Mouse (Mus musculus): ENCODE data around the gene Olfr1307. TPM values are rescaled to one million over a fixed set of nuclear protein-coding genes. Genes with fewer than 3 reads are reported as not detected.

Gene Olfr1307
- polyA plus RNA-seq (2014; fragmentation: Illumina TruSeq; extraction: RNeasy Lipid Tissue Mini Kit (QIAGEN cat#74804); ENCODE audit: low read depth, low replicate concordance) = not detected

DNA sequence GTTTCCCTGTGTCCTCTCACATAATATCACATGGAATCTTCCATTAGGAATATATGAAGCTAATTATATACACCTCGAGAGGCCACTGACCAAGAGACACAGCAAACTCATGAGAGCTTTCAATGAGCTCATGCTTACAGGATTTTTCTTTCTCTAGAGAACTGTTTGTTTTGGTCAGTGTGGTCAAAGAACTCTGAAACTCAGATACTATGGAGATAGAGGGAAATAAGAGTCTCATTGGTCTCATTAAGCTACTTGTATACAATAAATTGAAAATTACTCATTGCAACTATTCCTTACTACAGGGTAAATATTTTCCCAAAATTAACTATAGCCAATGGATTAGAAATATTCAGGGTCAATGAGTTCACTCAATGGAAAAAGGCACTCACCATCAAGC lies at the start of gene Olfr1307:
Gene Olfr1307, minus strand, starts transcription at position 101 of the 400 bp plus-strand sequence.

DNA sequence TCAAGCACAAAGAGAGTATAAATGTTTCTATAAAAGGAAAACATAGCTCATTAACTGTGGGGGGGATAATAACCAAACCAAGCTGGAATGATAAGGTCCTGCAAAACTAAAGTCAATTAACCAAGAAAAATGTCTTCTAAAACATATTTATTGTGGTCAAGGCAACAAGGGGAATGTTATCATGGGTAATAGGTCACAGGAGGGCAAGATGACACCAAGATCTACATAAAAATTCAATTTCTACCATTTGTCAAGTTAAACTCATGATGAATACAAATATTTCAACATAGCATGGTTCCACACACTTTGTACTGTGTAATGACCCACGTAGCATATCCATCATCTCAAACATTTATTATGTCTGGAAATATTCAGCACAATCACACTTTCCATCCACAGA lies 40.9 kb upstream of the Olfr1307 start, which contains the start of gene Olfr1309:
Gene Olfr1309, minus strand, starts transcription at position 101 of the 400 bp plus-strand sequence.

DNA sequence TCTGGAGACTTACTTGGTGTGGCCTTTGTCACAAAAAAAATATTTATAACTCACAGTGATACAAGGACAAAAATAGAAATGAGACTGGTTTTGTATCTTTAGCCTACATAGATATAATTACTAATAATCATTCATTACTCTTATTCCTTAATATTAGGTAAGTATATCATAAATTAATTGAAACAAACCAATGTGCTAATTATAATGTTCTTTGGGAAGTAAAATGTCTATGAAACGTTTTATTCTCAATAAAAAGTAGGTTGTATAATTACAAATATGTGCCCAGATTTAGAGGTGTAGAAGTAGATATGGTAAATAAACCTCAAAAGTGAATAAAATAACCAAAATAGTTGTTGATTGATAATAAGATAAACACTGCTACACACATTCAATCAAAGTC lies 15.6 kb upstream of the Olfr1307 start, which contains the start of gene Olfr1308:
Gene Olfr1308, minus strand, starts transcription at position 101 of the 400 bp plus-strand sequence.

DNA sequence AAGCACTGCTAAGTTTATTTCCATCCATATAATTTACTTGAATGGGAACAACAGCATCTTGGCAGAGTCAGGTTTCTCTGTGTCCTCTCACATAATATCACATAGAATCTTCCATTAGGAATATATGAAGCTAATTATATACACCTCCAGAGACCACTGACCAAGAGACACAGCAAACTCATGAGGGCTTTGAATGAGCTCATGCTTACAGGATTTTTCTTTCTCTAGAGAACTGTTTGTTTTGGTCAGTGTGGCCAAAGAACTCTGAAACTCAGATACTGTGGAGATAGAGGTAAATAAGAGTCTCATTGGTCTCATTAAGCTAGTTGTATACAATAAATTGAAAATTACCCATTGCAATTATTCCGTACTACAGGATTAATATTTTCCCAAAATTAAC lies 33.1 kb downstream of the Olfr1307 start, which contains the start of gene Olfr1306:
Gene Olfr1306, minus strand, starts transcription at position 101 of the 400 bp plus-strand sequence.

Other genes with a start within 250 kb of the Olfr1307 start
- not detected for gene Olfr1301, start 198.4 kb downstream of the Olfr1307 start, polyA plus RNA-seq (2014; fragmentation: Illumina TruSeq; extraction: RNeasy Lipid Tissue Mini Kit (QIAGEN cat#74804); ENCODE audit: low read depth, low replicate concordance)
- not detected for gene Olfr1302, start 172.0 kb downstream of the Olfr1307 start, polyA plus RNA-seq (2014; fragmentation: Illumina TruSeq; extraction: RNeasy Lipid Tissue Mini Kit (QIAGEN cat#74804); ENCODE audit: low read depth, low replicate concordance)
- not detected for gene Olfr1303, start 129.1 kb downstream of the Olfr1307 start, polyA plus RNA-seq (2014; fragmentation: Illumina TruSeq; extraction: RNeasy Lipid Tissue Mini Kit (QIAGEN cat#74804); ENCODE audit: low read depth, low replicate concordance)
- gene Olfr1305, start 72.3 kb downstream of the Olfr1307 start, polyA plus RNA-seq (2014; fragmentation: Illumina TruSeq; extraction: RNeasy Lipid Tissue Mini Kit (QIAGEN cat#74804); ENCODE audit: low read depth, low replicate concordance) = not detected
- gene Olfr1306, start 33.2 kb downstream of the Olfr1307 start, polyA plus RNA-seq (2014; fragmentation: Illumina TruSeq; extraction: RNeasy Lipid Tissue Mini Kit (QIAGEN cat#74804); ENCODE audit: low read depth, low replicate concordance) = not detected
- gene Olfr1308, start 15.5 kb upstream of the Olfr1307 start, polyA plus RNA-seq (2014; fragmentation: Illumina TruSeq; extraction: RNeasy Lipid Tissue Mini Kit (QIAGEN cat#74804); ENCODE audit: low read depth, low replicate concordance) = not detected
- not detected for gene Olfr1309, start 40.8 kb upstream of the Olfr1307 start, polyA plus RNA-seq (2014; fragmentation: Illumina TruSeq; extraction: RNeasy Lipid Tissue Mini Kit (QIAGEN cat#74804); ENCODE audit: low read depth, low replicate concordance)
- gene Olfr1310, start 63.3 kb upstream of the Olfr1307 start, polyA plus RNA-seq (2014; fragmentation: Illumina TruSeq; extraction: RNeasy Lipid Tissue Mini Kit (QIAGEN cat#74804); ENCODE audit: low read depth, low replicate concordance) = not detected
- not detected for gene Olfr1311, start 75.0 kb upstream of the Olfr1307 start, polyA plus RNA-seq (2014; fragmentation: Illumina TruSeq; extraction: RNeasy Lipid Tissue Mini Kit (QIAGEN cat#74804); ENCODE audit: low read depth, low replicate concordance)
- not detected for gene Olfr1312, start 100.8 kb upstream of the Olfr1307 start, polyA plus RNA-seq (2014; fragmentation: Illumina TruSeq; extraction: RNeasy Lipid Tissue Mini Kit (QIAGEN cat#74804); ENCODE audit: low read depth, low replicate concordance)
- not detected for gene Olfr1313, start 128.4 kb upstream of the Olfr1307 start, polyA plus RNA-seq (2014; fragmentation: Illumina TruSeq; extraction: RNeasy Lipid Tissue Mini Kit (QIAGEN cat#74804); ENCODE audit: low read depth, low replicate concordance)
- gene Olfr1314, start 147.3 kb upstream of the Olfr1307 start, polyA plus RNA-seq (2014; fragmentation: Illumina TruSeq; extraction: RNeasy Lipid Tissue Mini Kit (QIAGEN cat#74804); ENCODE audit: low read depth, low replicate concordance) = not detected
- gene Olfr1315-ps1, start 166.0 kb upstream of the Olfr1307 start, polyA plus RNA-seq (2014; fragmentation: Illumina TruSeq; extraction: RNeasy Lipid Tissue Mini Kit (QIAGEN cat#74804); ENCODE audit: low read depth, low replicate concordance) = not detected
- gene Olfr1316, start 185.5 kb upstream of the Olfr1307 start, polyA plus RNA-seq (2014; fragmentation: Illumina TruSeq; extraction: RNeasy Lipid Tissue Mini Kit (QIAGEN cat#74804); ENCODE audit: low read depth, low replicate concordance) = not detected
- gene Olfr1317, start 190.9 kb upstream of the Olfr1307 start, polyA plus RNA-seq (2014; fragmentation: Illumina TruSeq; extraction: RNeasy Lipid Tissue Mini Kit (QIAGEN cat#74804); ENCODE audit: low read depth, low replicate concordance) = not detected
- gene Olfr1318, start 204.8 kb upstream of the Olfr1307 start, polyA plus RNA-seq (2014; fragmentation: Illumina TruSeq; extraction: RNeasy Lipid Tissue Mini Kit (QIAGEN cat#74804); ENCODE audit: low read depth, low replicate concordance) = not detected